Mouse (Mus musculus) ZHBTc4 (cell line): ENCODE measurements around the gene Pfkfb4.

ENCODE experiments used
- DNase-seq: peaks from one replicate; pipeline ENCODE4 v3.0.0-alpha.2; 2011; ENCODE audit warnings: low read depth, low spot score

Gene Pfkfb4

DNA sequence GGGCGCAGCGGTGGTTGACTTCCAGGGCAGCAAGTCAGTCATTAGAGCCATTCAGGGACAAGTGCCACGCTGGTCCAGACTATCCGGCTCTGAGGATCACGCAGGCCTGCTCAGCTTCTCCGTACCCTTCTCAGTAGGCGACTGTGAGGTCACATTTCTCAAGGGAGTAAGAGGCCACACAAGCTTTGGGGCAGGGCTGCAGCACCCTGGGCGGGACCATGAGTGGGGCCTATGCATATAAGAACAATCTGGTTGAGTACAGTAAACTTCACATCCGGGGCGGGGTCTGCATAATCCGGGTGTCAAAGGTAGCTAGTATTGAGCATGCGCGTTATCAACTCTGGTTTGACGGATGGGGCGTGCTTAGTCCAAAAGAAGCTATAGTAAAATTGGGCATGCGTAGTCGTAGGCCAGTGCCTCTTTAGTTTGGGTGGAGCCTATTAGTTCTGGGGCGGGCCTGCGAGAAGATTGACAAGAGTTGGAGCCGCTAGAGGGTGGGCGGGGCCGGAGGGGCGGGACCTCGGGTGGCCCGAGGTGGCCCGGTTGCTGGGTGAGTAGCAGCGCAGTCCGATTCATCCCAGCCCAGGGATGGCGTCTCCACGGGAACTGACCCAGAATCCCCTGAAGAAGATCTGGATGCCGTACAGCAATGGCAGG, at the start of gene Pfkfb4:
Gene Pfkfb4 (plus strand): TSS at position 351 of the 657 bp plus-strand sequence.
- peak; percentile 100 for DNase-seq

- DNase-seq, result no peak
Measured at GRCm38 (mm10) chr9:108945111-108945510, 46.5 kb upstream of the Pfkfb4 start.

DNA sequence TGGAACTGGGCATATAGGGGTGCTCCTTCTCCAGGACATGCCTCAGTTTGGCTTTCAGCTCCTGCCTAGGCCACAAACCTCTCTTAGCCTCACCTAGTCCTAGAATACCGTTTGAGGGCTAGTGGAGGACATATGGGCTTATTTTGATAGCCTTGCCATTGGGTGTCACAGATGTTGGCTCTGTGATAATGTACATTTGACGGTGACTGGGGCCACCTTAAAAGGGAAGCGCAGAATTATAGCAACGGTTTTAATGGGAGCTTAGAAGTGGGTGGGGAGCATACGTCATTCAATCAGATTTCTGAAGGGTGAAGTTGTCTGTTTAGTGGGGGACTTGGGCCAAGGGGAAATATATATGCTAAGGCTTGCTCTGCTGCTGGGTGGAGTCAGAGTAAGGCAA, 46.0 kb upstream of the Pfkfb4 start:
- no peak for DNase-seq

DNA sequence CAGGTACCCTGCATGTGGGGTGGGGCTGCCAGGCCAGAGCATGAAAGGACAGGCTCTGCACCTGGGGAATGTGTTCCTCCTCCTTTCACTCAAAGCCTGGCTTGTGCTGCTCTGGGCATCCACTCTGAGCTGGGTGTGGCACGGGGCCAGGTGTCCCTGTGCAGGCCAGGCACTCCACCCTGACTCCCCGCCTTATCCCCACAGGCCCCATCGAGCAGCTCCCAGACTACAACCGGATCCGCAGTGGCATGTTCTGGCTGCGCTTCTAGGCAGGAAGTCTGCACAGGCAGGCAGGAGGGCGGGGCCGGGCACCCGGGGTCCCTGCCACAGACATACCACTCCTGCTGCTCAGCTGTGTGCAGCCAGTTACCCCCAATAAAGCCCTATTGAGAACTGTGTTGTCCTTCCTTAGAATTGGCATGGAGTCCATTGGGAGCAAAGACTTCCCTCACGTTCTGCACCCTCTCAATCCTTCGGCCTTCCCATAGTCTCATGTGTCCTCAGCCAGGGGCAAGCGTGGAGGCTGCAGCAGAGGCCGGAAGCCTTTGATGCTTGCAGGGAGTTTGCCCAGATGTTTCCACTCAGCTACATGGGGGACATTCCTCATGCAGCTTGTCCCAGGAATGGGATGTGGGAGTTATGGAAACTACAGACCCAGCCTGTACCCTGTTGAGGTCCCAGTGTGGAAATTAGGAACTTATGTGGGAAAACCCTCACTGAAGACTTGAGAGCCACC, 42.2 kb upstream of the Pfkfb4 start:
- no peak for DNase-seq

DNA sequence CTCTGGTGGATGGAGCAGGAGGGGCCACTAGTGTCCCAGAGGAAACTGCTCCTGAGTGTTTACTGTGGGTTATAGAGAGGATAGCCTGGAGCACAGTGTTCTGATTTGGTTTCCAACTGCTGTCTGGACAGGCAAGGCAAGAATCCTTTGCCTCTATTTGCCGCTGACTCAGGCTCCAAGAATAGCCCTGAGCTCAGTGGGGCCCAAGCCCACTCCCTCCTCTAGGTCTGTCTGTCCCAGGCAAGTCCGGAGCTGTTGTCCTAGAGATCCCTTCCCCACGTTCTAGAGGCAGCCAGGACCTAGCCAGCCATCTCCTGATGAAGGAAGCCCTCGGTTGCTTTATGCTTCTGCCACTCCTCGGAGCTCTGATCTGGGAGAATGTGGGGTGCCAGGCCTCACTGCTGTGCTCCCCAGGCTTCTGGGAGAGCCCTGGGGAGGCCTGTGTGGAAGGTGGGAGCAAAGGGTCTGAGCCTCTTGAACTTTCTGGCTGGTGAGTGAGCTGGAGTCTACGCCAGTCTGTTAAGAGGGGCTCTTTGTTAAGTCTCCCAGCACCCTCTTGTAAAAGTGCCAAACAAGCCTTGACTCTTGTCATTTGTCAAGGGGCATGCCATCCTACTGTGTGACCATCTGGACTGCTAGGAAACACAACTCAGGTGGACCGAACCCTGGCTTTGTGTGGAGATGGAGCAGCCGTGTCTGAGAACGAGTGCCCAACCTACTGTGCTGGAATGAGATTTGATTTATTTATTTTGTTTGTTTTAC, 41.4 kb upstream of the Pfkfb4 start:
- no peak for DNase-seq

- peak; percentile 39 for DNase-seq
Measured at GRCm38 (mm10) chr9:108953081-108953636, 38.4 kb upstream of the Pfkfb4 start, which contains the start of gene Col7a1. Gene Col7a1, plus strand, starts transcription at chr9:108953586.

GRCm38 (mm10) chr9:108955241-108955640, 36.3 kb upstream of the Pfkfb4 start:
- no peak for DNase-seq

- DNase-seq, result no peak
Measured at GRCm38 (mm10) chr9:108955846-108956245, 35.7 kb upstream of the Pfkfb4 start.

DNA sequence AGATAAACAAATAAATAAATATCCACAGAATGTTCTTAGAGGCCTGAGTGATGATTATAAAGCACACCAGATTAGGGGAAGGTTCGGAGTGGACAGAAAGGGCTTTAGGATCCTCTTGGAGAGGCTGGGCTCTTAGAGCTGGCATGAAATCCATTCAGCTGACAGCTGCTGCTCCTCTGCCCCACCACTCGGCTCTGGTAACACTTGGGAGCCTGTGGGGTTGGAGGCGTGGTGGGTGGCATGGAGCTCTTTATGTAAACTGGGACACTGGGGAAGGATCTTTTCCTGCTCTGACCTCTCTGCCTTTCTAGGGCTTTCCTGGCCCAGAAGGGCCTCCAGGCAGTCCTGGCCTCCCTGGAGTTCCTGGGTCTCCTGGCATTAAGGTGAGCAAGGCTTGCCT, 28.0 kb upstream of the Pfkfb4 start:
- no peak for DNase-seq

DNA sequence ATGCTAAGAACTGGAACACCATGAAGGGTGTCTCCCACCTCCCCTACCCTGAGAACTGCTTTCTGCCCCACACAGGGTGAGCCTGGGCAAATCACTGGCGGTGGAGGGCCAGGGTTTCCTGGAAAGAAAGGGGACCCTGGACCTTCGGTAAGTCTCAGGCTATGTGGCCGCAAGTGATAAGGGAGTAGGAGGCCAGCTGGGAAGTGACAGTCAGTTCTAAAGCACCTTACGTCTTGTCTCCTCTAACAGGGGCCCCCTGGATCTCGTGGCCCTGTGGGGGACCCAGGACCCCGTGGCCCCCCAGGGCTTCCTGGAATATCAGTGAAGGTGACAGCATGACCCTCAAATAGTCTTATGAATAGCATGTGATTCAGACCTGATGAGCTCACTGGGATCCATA, 27.2 kb upstream of the Pfkfb4 start:
- no peak for DNase-seq

DNA sequence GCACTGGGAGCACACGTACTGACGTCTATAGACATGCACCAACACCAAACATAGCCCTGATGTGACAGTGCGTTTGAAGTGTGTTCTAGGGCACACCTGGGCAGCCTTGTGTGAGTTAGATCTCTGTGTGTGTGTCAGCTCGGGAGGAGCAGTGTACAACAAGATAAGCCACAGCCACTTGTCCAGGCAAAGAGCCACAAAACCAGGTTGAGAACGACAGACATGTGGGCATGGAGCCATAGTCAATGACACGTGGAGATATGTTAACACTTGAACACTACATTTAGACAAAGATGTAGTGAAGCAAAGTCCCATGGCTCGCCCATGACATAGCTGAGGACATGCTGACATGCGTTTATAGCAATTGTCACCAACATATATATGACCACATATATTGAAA, 21.0 kb upstream of the Pfkfb4 start:
- DNase-seq, result no peak

- DNase-seq, result no peak
Measured at GRCm38 (mm10) chr9:108976483-108976882, 15.1 kb upstream of the Pfkfb4 start.

DNA sequence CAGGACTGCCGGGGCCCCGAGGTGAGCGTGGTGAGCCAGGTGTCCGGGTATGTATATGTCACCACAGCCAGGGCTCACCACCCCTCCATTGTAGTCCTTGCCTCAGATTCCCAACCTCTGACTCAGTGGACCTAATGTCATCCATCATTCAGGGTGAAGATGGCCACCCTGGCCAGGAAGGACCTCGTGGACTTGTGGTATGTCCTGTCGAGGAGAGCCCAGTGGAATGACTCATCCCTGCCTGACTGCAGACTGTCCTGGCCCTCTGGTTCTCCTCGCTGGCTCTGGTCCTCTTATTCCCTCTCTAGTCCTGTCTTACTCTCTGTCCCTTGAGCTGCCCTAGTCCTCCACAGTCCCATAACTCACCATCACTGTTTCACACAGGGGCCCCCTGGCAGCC, 13.6 kb upstream of the Pfkfb4 start:
- DNase-seq, result no peak

- no peak for DNase-seq
Measured at GRCm38 (mm10) chr9:108982498-108982897, 9.1 kb upstream of the Pfkfb4 start.

GRCm38 (mm10) chr9:108983209-108983608, 8.4 kb upstream of the Pfkfb4 start:
- DNase-seq, result no peak

DNA sequence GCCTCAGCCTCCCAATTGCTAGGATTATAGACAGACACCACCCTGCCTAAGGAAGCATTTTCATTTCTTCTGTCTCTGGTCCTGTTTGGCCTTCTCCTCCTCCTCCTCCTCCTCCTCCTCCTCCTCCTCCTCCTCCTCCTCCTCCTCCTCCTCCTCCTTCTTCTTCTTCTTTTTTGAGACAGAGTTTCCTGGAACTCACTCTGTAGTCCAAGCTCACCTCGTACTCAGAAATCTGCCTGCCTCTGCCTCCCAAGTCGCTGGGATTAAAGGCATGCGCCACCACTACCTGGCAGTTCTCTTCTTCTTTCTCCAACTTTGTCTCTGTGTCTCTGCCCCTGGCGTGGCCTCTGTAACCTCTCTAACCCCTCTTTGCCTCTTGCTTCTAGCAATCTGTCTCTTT, 5.9 kb upstream of the Pfkfb4 start, which contains the start of gene Ucn2:
Gene Ucn2 (plus strand): TSS at position 301 of the 400 bp plus-strand sequence.
- DNase-seq, result no peak

DNA sequence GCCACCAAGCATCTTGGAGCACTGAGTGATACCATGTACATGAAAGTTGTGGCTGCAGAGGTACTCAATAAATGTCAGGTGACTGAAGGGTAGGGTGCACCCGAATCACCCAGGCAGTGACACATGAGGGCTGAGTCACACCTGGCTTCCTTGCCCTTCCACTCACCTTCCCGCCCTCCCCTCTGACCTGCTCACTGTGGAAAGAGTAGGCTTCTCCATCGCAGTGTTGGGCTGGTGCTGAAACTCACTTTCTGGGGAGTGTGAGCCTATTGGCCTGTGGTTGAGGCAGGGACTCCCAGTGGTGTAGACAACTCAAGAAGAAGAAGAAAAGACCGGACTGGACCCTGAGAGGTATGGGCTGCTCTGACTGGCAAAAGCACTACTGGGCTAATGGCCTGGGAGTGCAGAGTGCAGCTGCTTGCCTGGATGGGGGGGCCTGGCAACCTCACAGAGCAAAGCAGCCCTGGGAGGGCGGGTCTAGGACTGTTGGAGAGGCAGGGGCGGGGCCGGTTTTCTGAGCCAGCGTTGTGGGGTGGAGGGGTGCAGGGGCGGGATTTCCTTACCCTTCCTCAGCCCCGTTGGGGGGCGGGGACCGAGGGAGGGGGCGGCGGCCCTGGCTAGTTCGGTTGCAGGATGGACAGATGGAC, 3.8 kb upstream of the Pfkfb4 start:
- DNase-seq, result peak; percentile 48

- no peak for DNase-seq
Measured at GRCm38 (mm10) chr9:108989802-108990461, 1.6 kb upstream of the Pfkfb4 start.

DNA sequence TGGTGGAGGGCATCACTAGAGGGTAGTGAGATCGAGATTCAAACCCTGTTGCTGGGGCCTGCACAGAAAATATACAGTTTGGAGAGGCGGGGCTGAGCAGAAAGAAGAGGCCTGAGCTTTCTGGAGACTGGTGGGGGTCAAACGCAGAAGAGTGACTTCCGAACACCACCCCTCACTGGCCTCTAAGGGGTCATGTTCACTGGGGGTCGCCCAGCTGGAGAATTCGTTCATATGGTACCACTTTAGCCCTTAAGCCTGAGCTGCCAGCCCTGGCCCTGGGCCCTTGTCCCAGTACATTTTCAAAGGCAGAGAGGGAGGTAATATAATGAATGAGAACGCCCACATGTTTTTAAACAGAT, 1.1 kb upstream of the Pfkfb4 start:
- no peak for DNase-seq

GRCm38 (mm10) chr9:108992085-108992469, 499 bp downstream of the Pfkfb4 start:
- DNase-seq, result no peak
